Mouse (Mus musculus) layer of hippocampus, adult 8-10 months (tissue): Measurements from ENCODE around the gene Slc6a19. TPM values are rescaled to one million over a fixed set of nuclear protein-coding genes. Genes with fewer than 3 reads are reported as not detected.
A peak's percentile ranks its signal among the peaks of the same experiment; 100 is the strongest.
"Not testable (repeated sequence)": the region's sequence is repeated elsewhere in the genome, so short reads cannot be mapped to it uniquely, and the experiment has no call there.

ENCODE experiments used
- DNase-seq, 2 experiments: peaks; one replicate each; pipeline ENCODE4 v3.0.0; 2022; ENCODE audit warnings: low spot score in 2 of 2
- total RNA-seq, 4 experiments: library from RNA; stranded (reverse); gene quantifications; 2 replicates each; pipeline ENCODE4 v1.2.4; 2022

Slc6a19 gene
- total RNA-seq, 4 experiments from 2014 or later: 0.14 to 0.45 (median 0.32) TPM

- DNase-seq: no peak
These were observed 8.5 kb upstream of the Slc6a19 start for GRCm38 (mm10) chr13:73713204-73713603.

- no peak for DNase-seq
These were observed 7.6 kb upstream of the Slc6a19 start for GRCm38 (mm10) chr13:73712228-73712627.

GRCm38 (mm10) chr13:73711803-73712202 lies 7.1 kb upstream of the Slc6a19 start:
- no peak for DNase-seq

GRCm38 (mm10) chr13:73711221-73711620 lies 6.6 kb upstream of the Slc6a19 start:
- DNase-seq: no peak

GRCm38 (mm10) chr13:73709491-73709890 lies 4.8 kb upstream of the Slc6a19 start:
- DNase-seq: no peak

- not testable (repeated sequence) for DNase-seq
These were observed 1.2 kb downstream of the Slc6a19 start for GRCm38 (mm10) chr13:73703486-73703885.

GRCm38 (mm10) chr13:73702776-73703175 lies 1.9 kb downstream of the Slc6a19 start:
- no peak for DNase-seq

- no peak for DNase-seq
These were observed 3.3 kb downstream of the Slc6a19 start for GRCm38 (mm10) chr13:73701161-73701883.

GRCm38 (mm10) chr13:73700554-73700953 lies 4.1 kb downstream of the Slc6a19 start:
- no peak for DNase-seq

- DNase-seq: no peak
These were observed 5.0 kb downstream of the Slc6a19 start for GRCm38 (mm10) chr13:73699714-73700113.

GRCm38 (mm10) chr13:73696529-73696928 lies 8.1 kb downstream of the Slc6a19 start:
- no peak for DNase-seq

GRCm38 (mm10) chr13:73694972-73695371 lies 9.7 kb downstream of the Slc6a19 start:
- no peak for DNase-seq

- no peak for DNase-seq
These were observed 11.3 kb downstream of the Slc6a19 start for GRCm38 (mm10) chr13:73693333-73693732.

GRCm38 (mm10) chr13:73692249-73692868 lies 12.3 kb downstream of the Slc6a19 start:
- peak; percentile 30 to 35 for DNase-seq

GRCm38 (mm10) chr13:73688934-73689333 lies 15.7 kb downstream of the Slc6a19 start:
- no peak for DNase-seq

- DNase-seq: no peak
These were observed 17.1 kb downstream of the Slc6a19 start for GRCm38 (mm10) chr13:73687601-73688000.

- no peak for DNase-seq
These were observed 19.2 kb downstream of the Slc6a19 start for GRCm38 (mm10) chr13:73685502-73685901.

GRCm38 (mm10) chr13:73684412-73684811 lies 20.3 kb downstream of the Slc6a19 start:
- DNase-seq: no peak

GRCm38 (mm10) chr13:73683682-73684081 lies 21.0 kb downstream of the Slc6a19 start:
- DNase-seq: peak; percentile 40 to 42

GRCm38 (mm10) chr13:73682226-73682625 lies 22.4 kb downstream of the Slc6a19 start:
- DNase-seq: no peak

- DNase-seq: no peak
These were observed 24.3 kb downstream of the Slc6a19 start for GRCm38 (mm10) chr13:73680394-73680793.

- DNase-seq: no peak
These were observed 25.4 kb downstream of the Slc6a19 start for GRCm38 (mm10) chr13:73679311-73679710.

GRCm38 (mm10) chr13:73677853-73678252 lies 26.8 kb downstream of the Slc6a19 start, which contains the start of gene Slc6a18:
TSS of gene Slc6a18 (minus strand) at chr13:73678023.
- no peak for DNase-seq
